Mouse (Mus musculus) cerebellum, adult 2 months (tissue): ENCODE measurements around the gene Cd163.

ENCODE experiments used
- CTCF ChIP-seq: fragments of 200-500 bp; IDR thresholded peaks from 2 replicates; pipeline ENCODE4 v1.5.1; 2011; ENCODE audit warnings: low read depth, mild to moderate bottlenecking, control low read depth, low read length, moderate library complexity, borderline replicate concordance; ENCODE audit not compliant: insufficient read depth
- POLR2A ChIP-seq: fragments of 200-500 bp; IDR thresholded peaks from 2 replicates; pipeline ENCODE4 v1.6.1; 2011; ENCODE audit warnings: low read length, control low read depth, borderline replicate concordance; ENCODE audit not compliant: insufficient read depth

- no peak for TF ChIP-seq POLR2A
- no peak for TF ChIP-seq CTCF
These were observed 56.1 kb downstream of the Cd163 start for GRCm38 (mm10) chr6:124360549-124360948.
